Mouse (Mus musculus) gastrocnemius, adult 2 months (tissue): ENCODE measurements at regions not wholly inside any gene's neighbourhood (a gene's known extent, or its start where the extent isn't known, plus 50 kb on each side); places are given as distances from the start of the nearest gene placed in this dataset.
A peak's percentile ranks its signal among the peaks of the same experiment; 100 is the strongest.

ENCODE experiments used
- DNase-seq: peaks from one replicate; pipeline ENCODE4 v3.0.0; 2022
- H3K27ac ChIP-seq: fragments of 200-600 bp; 2 replicates; pipeline ENCODE4 v1.8.1; 2022; ENCODE audit warnings: mild to moderate bottlenecking
- H3K4me3 ChIP-seq: fragments of 200-600 bp; 2 replicates; pipeline ENCODE4 v1.8.1; 2022; ENCODE audit warnings: mild to moderate bottlenecking, moderate library complexity
- CTCF ChIP-seq: fragments of 200-600 bp; IDR thresholded peaks from 2 replicates; pipeline ENCODE4 v1.8.1; 2022; ENCODE audit warnings: antibody characterized with exemption, mild to moderate bottlenecking, moderate library complexity
- intact Hi-C: fragments of 180-260 bp; cut with DNase I; formaldehyde crosslinking; loops from one replicate; pipeline ENCODE4 v1.15.1; 2025

GRCm38 (mm10) chr2:64860113-64860512, 164.7 kb downstream of the Grb14 start:
- no peak for DNase-seq
- no peak overlapping the region for H3K4me3 ChIP-seq
- no peak overlapping the region for H3K27ac ChIP-seq
- intact Hi-C loops: no loop called here
- no peak for TF ChIP-seq CTCF

GRCm38 (mm10) chr2:64853918-64854317, 170.9 kb downstream of the Grb14 start:
- Histone ChIP-seq H3K27ac (no peak overlapping the region), H3K4me3 (0 out of 2 replicates have a peak overlapping the region, but pooled peaks have one; percentile 1)
- DNase-seq: peak; percentile 69
- TF ChIP-seq CTCF: peak; percentile 86
- intact Hi-C loops: loop anchor here (5.0 to 10.0 kb wide), 2 partner anchors 91 to 1352 kb away; no protein-coding TSS in a partner anchor

- Histone ChIP-seq H3K4me3 (no peak overlapping the region), H3K27ac (no peak overlapping the region)
- TF ChIP-seq CTCF: no peak
- intact Hi-C loops: loop anchor here (5.0 to 10.0 kb wide), 2 partner anchors 92 to 1351 kb away; no protein-coding TSS in a partner anchor
- no peak for DNase-seq
Observed at GRCm38 (mm10) chr2:64852913-64853312, 171.9 kb downstream of the Grb14 start.

GRCm38 (mm10) chr2:64851096-64851495, 173.7 kb downstream of the Grb14 start:
- no peak for TF ChIP-seq CTCF
- no peak for DNase-seq
- no peak overlapping the region for H3K27ac ChIP-seq
- H3K4me3 ChIP-seq: no peak overlapping the region
- intact Hi-C loops: loop anchor here (5.0 to 10.0 kb wide), 2 partner anchors 94 to 1349 kb away; no protein-coding TSS in a partner anchor

GRCm38 (mm10) chr2:64850656-64851055, 174.1 kb downstream of the Grb14 start:
- no peak for TF ChIP-seq CTCF
- intact Hi-C loops: loop anchor here (5.0 to 10.0 kb wide), 2 partner anchors 94 to 1348 kb away; no protein-coding TSS in a partner anchor
- H3K27ac ChIP-seq: no peak overlapping the region
- no peak for DNase-seq
- no peak overlapping the region for H3K4me3 ChIP-seq

- intact Hi-C loops: no loop called here
- H3K4me3 ChIP-seq: no peak overlapping the region
- H3K27ac ChIP-seq: no peak overlapping the region
- no peak for TF ChIP-seq CTCF
- no peak for DNase-seq
Observed at GRCm38 (mm10) chr2:64824494-64824893, 200.3 kb downstream of the Grb14 start.

- no peak for TF ChIP-seq CTCF
- intact Hi-C loops: no loop called here
- Histone ChIP-seq H3K27ac (no peak overlapping the region), H3K4me3 (no peak overlapping the region)
- no peak for DNase-seq
Observed at GRCm38 (mm10) chr2:64823905-64824304, 200.9 kb downstream of the Grb14 start.

GRCm38 (mm10) chr2:64823074-64823473, 201.7 kb downstream of the Grb14 start:
- TF ChIP-seq CTCF: no peak
- intact Hi-C loops: no loop called here
- Histone ChIP-seq H3K4me3 (no peak overlapping the region), H3K27ac (no peak overlapping the region)
- DNase-seq: no peak

GRCm38 (mm10) chr2:64818159-64818558, 206.6 kb downstream of the Grb14 start:
- DNase-seq: no peak
- Histone ChIP-seq H3K27ac (no peak overlapping the region), H3K4me3 (no peak overlapping the region)
- TF ChIP-seq CTCF: no peak
- intact Hi-C loops: no loop called here
